Mouse (Mus musculus) small intestine, adult 2 months (tissue): Measurements from ENCODE around the gene Fkbpl.

ENCODE experiments used
- CTCF ChIP-seq: fragments of 200-500 bp; IDR thresholded peaks from 2 replicates; pipeline ENCODE4 v1.5.1; 2012; ENCODE audit warnings: low read depth, mild to moderate bottlenecking, control low read depth, inconsistent platforms, low read length, moderate library complexity, mixed read lengths; ENCODE audit not compliant: insufficient replicate concordance, insufficient read length; ENCODE audit errors: extremely low read depth
- POLR2A ChIP-seq: fragments of 200-500 bp; IDR thresholded peaks from 2 replicates; pipeline ENCODE4 v1.6.1; 2012; ENCODE audit warnings: low read depth, mild to moderate bottlenecking, control low read depth, inconsistent platforms, low read length, moderate library complexity

- TF ChIP-seq CTCF (no peak), POLR2A (no peak)
These were observed 35.6 kb downstream of the Fkbpl start for GRCm38 (mm10) chr17:34680191-34680590.
